Mouse (Mus musculus) MEL (cell line): ENCODE results near the gene Ktn1.
A peak's percentile ranks its signal among the peaks of the same experiment; 100 is the strongest.

Source experiments
- CTCF ChIP-seq, 3 experiments: IDR thresholded peaks in 2 of 3; conservative IDR thresholded peaks in 1 of 3; 2 replicates each; pipeline ENCODE4 v1.5.1; 2011 to 2012; ENCODE audit warnings: low read length in 3 of 3, low read depth in 2 of 3, mild to moderate bottlenecking in 2 of 3, improper control_type of control experiment in 1 of 3, inconsistent platforms in 1 of 3, mixed read lengths in 1 of 3, moderate library complexity in 1 of 3; ENCODE audit not compliant: control insufficient read depth in 1 of 3, insufficient read depth in 1 of 3, poor library complexity in 1 of 3, severe bottlenecking in 1 of 3
- E2F4 ChIP-seq: IDR thresholded peaks from 2 replicates; pipeline ENCODE4 v1.6.1; 2011; ENCODE audit warnings: low read depth, low read length, improper control_type of control experiment, borderline replicate concordance
- EP300 ChIP-seq, 2 experiments: IDR thresholded peaks; 2 replicates each; pipeline ENCODE4 v1.6.1; 2011; ENCODE audit warnings: improper control_type of control experiment in 2 of 2, low read length in 2 of 2, low read depth in 1 of 2, mild to moderate bottlenecking in 1 of 2
- GATA1 ChIP-seq: IDR thresholded peaks from 2 replicates; pipeline ENCODE4 v1.6.1; 2011; ENCODE audit warnings: low read depth, low read length, improper control_type of control experiment
- MAX ChIP-seq: IDR thresholded peaks from 2 replicates; pipeline ENCODE4 v1.6.1; 2011; ENCODE audit warnings: low read length, improper control_type of control experiment
- MYB ChIP-seq: IDR thresholded peaks from 2 replicates; pipeline ENCODE4 v1.6.1; 2011; ENCODE audit warnings: mild to moderate bottlenecking, low read depth, low read length, improper control_type of control experiment
- NELFE ChIP-seq: IDR thresholded peaks from 2 replicates; pipeline ENCODE4 v1.6.1; 2011; ENCODE audit warnings: low read depth, low read length, improper control_type of control experiment
- POLR2A ChIP-seq, 2 experiments: IDR thresholded peaks; 2 replicates each; pipeline ENCODE4 v1.6.1; 2011 to 2012; ENCODE audit warnings: low read length in 2 of 2, mild to moderate bottlenecking in 2 of 2, control low read depth in 1 of 2, improper control_type of control experiment in 1 of 2, low read depth in 1 of 2, moderate library complexity in 1 of 2; ENCODE audit not compliant: control insufficient read depth in 1 of 2, insufficient read depth in 1 of 2, poor library complexity in 1 of 2
- RCOR1 ChIP-seq: IDR thresholded peaks from 2 replicates; pipeline ENCODE4 v1.6.1; 2012; ENCODE audit warnings: low read depth, mild to moderate bottlenecking, inconsistent platforms, low read length, improper control_type of control experiment
- SIN3A ChIP-seq: IDR thresholded peaks from 2 replicates; pipeline ENCODE4 v1.6.1; 2012; ENCODE audit warnings: low read length, improper control_type of control experiment, inconsistent platforms
- TBP ChIP-seq: IDR thresholded peaks from 2 replicates; pipeline ENCODE4 v1.8.0; 2011; ENCODE audit warnings: low read depth, low read length, improper control_type of control experiment
- ZKSCAN1 ChIP-seq: IDR thresholded peaks from 2 replicates; pipeline ENCODE4 v1.6.1; 2012; ENCODE audit warnings: low read depth, mild to moderate bottlenecking, inconsistent platforms, low read length, improper control_type of control experiment, moderate library complexity
- ZNF384 ChIP-seq: IDR thresholded peaks from 2 replicates; pipeline ENCODE4 v1.6.1; 2012; ENCODE audit warnings: low read depth, mild to moderate bottlenecking, inconsistent platforms, low read length, improper control_type of control experiment

GRCm38 (mm10) chr14:47740316-47740996, 92.2 kb downstream of the Ktn1 start:
- TF ChIP-seq POLR2A (IDR thresholded peaks at IDR 0.05; ENCODE audit: control insufficient read depth in 1 of 2, insufficient read depth in 1 of 2, low read depth in 1 of 2, low read length in 2 of 2, poor library complexity in 1 of 2), result no peak
- TF ChIP-seq NELFE, result no peak
- no peak for TF ChIP-seq CTCF (IDR thresholded peaks at IDR 0.05 in 2 of 3, conservative IDR thresholded peaks at IDR 0.05 in 1 of 3; ENCODE audit: control insufficient read depth in 1 of 3, insufficient read depth in 1 of 3, low read depth in 2 of 3, low read length in 3 of 3, poor library complexity in 1 of 3, severe bottlenecking in 1 of 3)
- TF ChIP-seq SIN3A, result peak; percentile 77
- peak; percentile 70 for TF ChIP-seq GATA1
- TF ChIP-seq ZNF384, result no peak
- 0 out of 2 replicates have a peak, but pooled peaks have one; percentile 37 for TF ChIP-seq MAX
- TF ChIP-seq E2F4, result no peak
- TF ChIP-seq EP300 (IDR thresholded peaks at IDR 0.05; ENCODE audit: low read depth in 1 of 2, low read length in 2 of 2), result peak; percentile 54 to 70
- peak; percentile 31; the same call in 1 of the 2 replicates for TF ChIP-seq RCOR1
- TF ChIP-seq TBP, result no peak
- no peak for TF ChIP-seq ZKSCAN1
- no peak for TF ChIP-seq MYB
